Mouse (Mus musculus) fibroblast of lung, adult 2 months (primary cell): ENCODE measurements at regions not wholly inside any gene's neighbourhood (a gene's known extent, or its start where the extent isn't known, plus 50 kb on each side); places are given as distances from the start of the nearest gene placed in this dataset.
A peak's percentile ranks its signal among the peaks of the same experiment; 100 is the strongest.

Experiments used
- DNase-seq: peaks from one replicate; pipeline ENCODE4 v3.0.0-alpha.2; 2011; ENCODE audit warnings: low read depth

DNA sequence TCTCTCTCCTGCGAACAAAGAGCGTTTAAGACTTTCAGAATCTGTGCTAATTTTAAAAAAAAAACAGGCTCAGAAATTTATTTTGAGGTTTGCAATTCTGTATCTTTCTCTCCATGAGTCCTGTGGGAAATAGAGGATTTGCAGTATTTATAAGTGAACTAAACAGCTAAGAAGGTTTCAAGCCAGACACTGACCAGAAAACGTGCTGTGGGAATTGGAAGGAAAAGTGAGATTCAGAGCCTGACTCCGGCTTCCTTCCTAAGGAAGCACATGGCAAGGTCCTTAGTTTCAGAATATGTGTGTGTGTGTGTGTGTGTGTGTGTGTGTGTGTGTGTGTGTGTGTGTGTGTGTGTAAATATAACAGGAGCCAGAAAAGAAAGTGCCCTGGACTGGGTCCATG is 629.2 kb downstream of the Triml1 start:
- peak; percentile 73 for DNase-seq
